Mouse (Mus musculus) midbrain, embryonic 14.5 days (tissue): ENCODE results near the gene Rex1bd. TPM values are rescaled to one million over a fixed set of nuclear protein-coding genes. Genes with fewer than 3 reads are reported as not detected.

Source experiments
- ATAC-seq: fragments of 200-750 bp; cut with Nextera tagmentation; 2 replicates; pipeline ENCODE4 v1.8.0; 2017; ENCODE audit warnings: moderate number of reproducible peaks, moderate library complexity; ENCODE audit not compliant: low FRiP score, low TSS enrichment
- DNase-seq: peaks from one replicate; pipeline ENCODE4 v3.0.0-alpha.2; 2015
- H3K27ac ChIP-seq: fragments of 300-500 bp; sonication (generic); replicated peaks from 2 replicates; pipeline ENCODE4 v1.5.1; 2014; ENCODE audit warnings: mild to moderate bottlenecking, low read depth, low read length, moderate library complexity
- H3K27me3 ChIP-seq: fragments of 300-500 bp; sonication (generic); 2 replicates; pipeline ENCODE4 v1.6.1; 2014; ENCODE audit warnings: low read length, control low read depth, mixed read lengths; ENCODE audit not compliant: control insufficient read depth, insufficient read depth
- H3K36me3 ChIP-seq: fragments of 300-500 bp; sonication (generic); 2 replicates; pipeline ENCODE4 v1.6.1; 2014; ENCODE audit warnings: low read length, control low read depth; ENCODE audit not compliant: control insufficient read depth, insufficient read depth
- H3K4me1 ChIP-seq: fragments of 300-500 bp; sonication (generic); 2 replicates; pipeline ENCODE4 v1.6.1; 2014; ENCODE audit warnings: mild to moderate bottlenecking, antibody characterized with exemption, low read length, control low read depth; ENCODE audit not compliant: control insufficient read depth, insufficient read depth
- H3K4me2 ChIP-seq: fragments of 300-500 bp; sonication (generic); 2 replicates; pipeline ENCODE4 v1.6.1; 2014; ENCODE audit warnings: mild to moderate bottlenecking, low read length, moderate library complexity
- H3K4me3 ChIP-seq: fragments of 300-500 bp; sonication (generic); replicated peaks from 2 replicates; pipeline ENCODE4 v1.5.1; 2014; ENCODE audit warnings: low read depth, low read length
- H3K9ac ChIP-seq: fragments of 300-500 bp; sonication (generic); replicated peaks from 2 replicates; pipeline ENCODE4 v1.6.1; 2014; ENCODE audit warnings: mild to moderate bottlenecking, low read length, moderate library complexity
- H3K9me3 ChIP-seq: fragments of 300-500 bp; sonication (generic); 2 replicates; pipeline ENCODE4 v1.6.1; 2016; ENCODE audit warnings: low read length, control low read depth, mixed read lengths; ENCODE audit not compliant: control insufficient read depth
- WGBS: fragments of 180-500 bp; shearing (Covaris S2); extraction: QIAGEN DNeasy Blood & Tissue Kit; methylation state at CpG from one replicate; pipeline ENCODE4 v1.1.7; 2014; 5-methylcytosine and 5-hydroxymethylcytosine counted together
- polyA plus RNA-seq: library from polyadenylated mRNA; unstranded; fragments of >200 nt; fragmentation: Nextera tagmentation; extraction: Ambion mirVana; gene quantifications from 2 replicates; pipeline ENCODE4 v1.2.1, GENCODE M21; 2014

Gene Rex1bd
- polyA plus RNA-seq, 1 experiment from 2014 or later: 152 TPM

DNA sequence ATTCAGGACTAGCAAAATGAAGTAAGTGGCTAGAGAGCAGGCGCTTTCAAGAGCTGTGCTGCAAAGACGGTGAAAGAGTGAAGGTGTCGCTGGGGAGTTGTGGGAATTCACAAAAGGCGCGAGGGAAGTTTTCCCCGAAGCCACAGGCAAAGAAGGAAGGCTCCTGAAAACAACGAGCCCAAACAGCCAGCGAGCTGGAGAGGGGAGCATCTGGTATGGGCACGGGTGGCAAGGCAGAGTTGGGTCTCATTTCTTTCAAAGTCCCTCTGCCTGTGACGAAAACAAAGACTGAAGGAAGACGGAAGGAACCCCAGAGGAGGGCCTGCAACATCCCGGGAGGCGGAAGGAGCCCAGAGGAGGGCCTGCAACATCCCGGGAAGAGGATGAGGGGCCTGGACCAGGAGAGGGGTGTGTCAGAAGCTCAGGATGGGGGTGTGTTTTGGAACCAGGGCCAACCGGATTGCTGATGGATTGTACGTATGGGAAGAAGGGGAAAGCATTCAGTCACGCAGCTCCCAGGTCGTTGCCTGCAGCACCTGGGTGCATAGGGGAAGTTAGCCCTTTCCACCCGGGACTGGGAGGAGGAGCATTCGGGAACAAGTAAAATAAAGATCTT, 15.6 kb downstream of the Rex1bd start:
- ATAC-seq: no peak
- under 1% methylated on average over 20 of the region's 20 CpGs for WGBS
- Histone ChIP-seq H3K27ac (no peak overlapping the region), H3K9me3 (no peaks in the 10 kb centered on the region), H3K27me3 (peaks cover 90% of the 10 kb centered on the region), H3K4me2 (no peak overlapping the region), H3K9ac (no peak overlapping the region), H3K36me3 (no peaks in the 10 kb centered on the region), H3K4me3 (no peak overlapping the region), H3K4me1 (peaks cover 33% of the 10 kb centered on the region)
- DNase-seq: no peak

DNA sequence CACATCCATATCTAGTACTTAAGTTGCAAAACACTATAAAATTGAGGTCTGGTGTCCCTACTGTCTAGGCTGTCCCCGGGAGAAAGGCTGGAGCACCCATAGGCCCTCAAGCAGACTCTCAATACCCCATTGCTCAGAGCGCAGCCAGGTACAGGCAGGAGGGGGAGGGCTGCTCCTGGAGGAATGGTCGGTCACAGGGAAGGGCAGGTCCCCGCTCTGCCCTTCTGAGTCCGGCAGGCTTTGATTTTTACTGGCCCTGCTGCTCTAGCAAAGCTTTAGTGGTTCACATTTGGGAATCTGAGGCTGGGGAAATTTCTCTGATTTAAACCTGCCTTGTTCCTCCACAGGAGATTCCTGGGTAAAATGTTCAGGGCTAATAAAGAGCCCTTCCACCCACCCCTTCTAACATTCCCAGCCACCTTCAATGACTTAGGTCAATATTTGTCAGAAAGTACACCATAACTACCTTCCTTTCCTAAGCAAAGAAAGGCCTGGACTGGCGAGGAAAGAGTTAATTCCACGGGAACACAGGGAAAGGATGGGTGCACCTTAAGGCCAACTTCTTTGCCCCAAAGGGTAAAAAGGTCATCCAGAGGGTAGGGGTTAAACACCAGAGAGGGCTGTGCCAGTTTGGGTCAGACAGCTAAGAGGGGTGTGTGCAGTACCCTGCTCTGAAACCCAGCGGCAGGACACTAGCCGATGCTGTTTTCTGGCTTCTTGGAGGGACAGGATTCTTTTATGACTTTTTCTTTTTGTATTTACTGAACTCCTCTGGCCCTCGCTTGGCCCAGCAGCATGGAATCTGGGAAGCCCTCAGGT, 16.3 kb downstream of the Rex1bd start:
- 6% methylated on average over 10 of the region's 10 CpGs for WGBS
- ATAC-seq (no peak), DNase-seq (no peak)
- Histone ChIP-seq H3K4me3 (no peak overlapping the region), H3K27ac (no peak overlapping the region), H3K36me3 (no peaks in the 10 kb centered on the region), H3K4me2 (no peak overlapping the region), H3K9ac (no peak overlapping the region), H3K27me3 (peaks cover 90% of the 10 kb centered on the region), H3K4me1 (peaks cover 29% of the 10 kb centered on the region), H3K9me3 (no peaks in the 10 kb centered on the region)

DNA sequence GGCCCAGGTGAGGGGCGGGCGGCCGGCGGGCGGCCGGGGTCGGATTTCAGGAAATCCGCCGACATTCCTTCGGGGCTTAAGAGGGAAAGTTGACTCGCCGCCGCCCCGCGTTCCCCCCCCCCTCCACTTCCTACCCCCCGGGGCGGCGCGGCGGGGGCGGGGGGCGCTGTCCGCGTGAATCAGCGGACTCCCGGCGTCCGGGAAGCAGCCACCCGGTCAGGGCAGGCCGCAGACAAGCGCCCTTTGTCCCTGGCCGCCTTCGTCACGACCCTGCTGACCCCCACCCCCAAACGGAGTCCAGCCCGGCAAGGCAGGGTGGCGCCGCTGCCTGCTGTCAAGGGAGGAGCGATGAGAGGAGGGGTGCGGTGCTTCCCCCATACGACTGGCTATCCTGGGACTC, 17.0 kb downstream of the Rex1bd start:
- H3K4me2 ChIP-seq: peak overlapping the region; percentile 31
- H3K36me3 ChIP-seq: no peaks in the 10 kb centered on the region
- H3K4me3 ChIP-seq: no peak overlapping the region
- peaks cover 90% of the 10 kb centered on the region for H3K27me3 ChIP-seq
- no peaks in the 10 kb centered on the region for H3K9me3 ChIP-seq
- H3K9ac ChIP-seq: no peak overlapping the region
- 1% methylated on average over 31 of the region's 41 CpGs for WGBS
- no peak overlapping the region for H3K27ac ChIP-seq
- ATAC-seq (no peak), DNase-seq (no peak)
- peaks cover 28% of the 10 kb centered on the region for H3K4me1 ChIP-seq

GRCm38 (mm10) chr8:70488931-70489470, 17.6 kb downstream of the Rex1bd start:
- Histone ChIP-seq H3K27ac (no peak overlapping the region), H3K36me3 (no peaks in the 10 kb centered on the region), H3K4me2 (peak overlapping the region; percentile 31), H3K9ac (no peak overlapping the region; the same call in 1 of the 2 replicates), H3K4me3 (no peak overlapping the region), H3K4me1 (peaks cover 28% of the 10 kb centered on the region), H3K27me3 (peaks cover 90% of the 10 kb centered on the region), H3K9me3 (no peaks in the 10 kb centered on the region)
- DNase-seq: no peak
- ATAC-seq: no peak
- 4% methylated on average over 14 of the region's 14 CpGs for WGBS

DNA sequence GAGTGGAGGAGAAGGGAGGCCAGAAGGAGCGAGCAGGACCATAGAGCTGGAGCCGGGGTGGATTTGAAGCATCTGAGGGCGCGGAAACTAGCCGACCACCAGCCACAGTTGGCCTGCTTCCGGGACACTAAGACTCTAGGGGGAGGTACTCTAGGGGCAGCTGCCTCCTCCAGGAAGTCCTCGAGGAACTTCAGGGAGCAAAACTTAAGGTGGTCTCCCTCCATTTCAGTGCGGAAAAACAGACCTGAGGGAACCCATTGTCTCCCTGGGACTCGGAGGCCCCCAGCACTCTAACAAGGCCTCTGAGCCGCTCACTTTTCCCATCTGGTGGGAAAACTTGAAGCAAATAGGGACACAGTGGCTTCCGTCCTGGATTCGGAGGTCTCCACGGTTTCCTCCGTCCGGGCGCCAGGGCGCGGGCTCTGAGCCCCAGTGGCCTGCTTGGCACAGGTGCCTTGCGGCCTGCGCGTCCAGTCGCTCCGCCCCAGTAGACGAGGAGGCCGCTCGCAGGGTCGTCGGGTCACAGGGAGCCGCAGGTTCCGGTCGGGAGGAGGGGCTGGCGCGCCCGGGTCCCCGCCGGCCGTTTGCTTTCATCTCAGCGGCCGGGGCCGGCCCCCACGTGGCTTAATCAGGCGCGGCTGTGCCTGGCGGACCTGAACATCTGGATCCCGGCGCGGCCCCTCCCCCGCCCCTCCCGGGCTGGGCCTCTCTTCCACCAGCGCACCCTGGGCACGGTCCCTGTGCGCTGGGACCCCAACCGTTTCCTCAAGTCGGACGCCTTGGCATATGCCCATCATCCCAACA, 18.4 kb downstream of the Rex1bd start:
- no peak for ATAC-seq
- DNase-seq: no peak
- H3K4me1 ChIP-seq: peaks cover 23% of the 10 kb centered on the region

GRCm38 (mm10) chr8:70486941-70487520, 19.5 kb downstream of the Rex1bd start, which contains the start of gene Tmem59l:
Gene Tmem59l (minus strand): TSS chr8:70487358.
- H3K27ac ChIP-seq: no peak within 1 kb of the TSS
- ATAC-seq: peak; percentile 75
- H3K4me2 ChIP-seq: peak within 1 kb of the TSS; percentile 78
- peaks cover 74% of the 10 kb centered on the region for H3K27me3 ChIP-seq
- peak within 1 kb of the TSS; percentile 58 for H3K4me3 ChIP-seq
- DNase-seq: peak; percentile 85
- peak within 1 kb of the TSS; percentile 70 for H3K9ac ChIP-seq
- peaks cover 20% of the 10 kb centered on the region for H3K4me1 ChIP-seq
- no peaks in the 10 kb centered on the region for H3K36me3 ChIP-seq
- WGBS: 3% methylated on average over 33 of the region's 33 CpGs
- no peaks in the 10 kb centered on the region for H3K9me3 ChIP-seq

More for the DNA sequence above, 18.4 kb downstream of the Rex1bd start:
- no peaks in the 10 kb centered on the region for H3K9me3 ChIP-seq
- WGBS: 3% methylated on average over 55 of the region's 55 CpGs
- H3K27ac ChIP-seq: no peak overlapping the region
- peak overlapping the region; percentile 34 for H3K9ac ChIP-seq
- peak overlapping the region; percentile 78 for H3K4me2 ChIP-seq
- peak overlapping the region; percentile 58 for H3K4me3 ChIP-seq
- H3K27me3 ChIP-seq: peaks cover 86% of the 10 kb centered on the region
- H3K36me3 ChIP-seq: no peaks in the 10 kb centered on the region

DNA sequence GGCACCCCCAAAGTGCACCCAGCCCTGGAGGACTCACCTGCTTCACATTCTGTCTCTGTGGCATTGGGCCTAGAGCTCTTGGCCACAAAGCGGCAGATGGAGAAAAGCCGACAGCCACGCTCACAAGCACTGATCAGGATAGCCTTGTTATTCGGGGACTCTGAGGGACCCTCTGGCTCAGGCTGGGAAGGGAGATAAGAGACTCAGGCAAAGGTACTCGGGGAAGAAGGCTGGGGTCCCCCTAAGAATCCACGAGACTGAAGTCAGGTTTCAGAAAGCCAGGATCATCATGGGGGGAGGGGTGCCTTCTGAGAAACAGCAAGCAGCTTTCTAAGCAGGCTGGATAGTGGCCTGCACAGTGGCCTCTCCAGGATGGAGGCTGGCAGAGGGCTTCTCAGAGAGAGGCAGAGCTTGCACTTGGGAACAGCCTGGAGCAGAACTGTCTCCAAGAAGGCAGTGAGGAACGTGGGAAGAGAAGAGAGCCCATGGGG, 20.3 kb downstream of the Rex1bd start:
- no peak for ATAC-seq

DNA sequence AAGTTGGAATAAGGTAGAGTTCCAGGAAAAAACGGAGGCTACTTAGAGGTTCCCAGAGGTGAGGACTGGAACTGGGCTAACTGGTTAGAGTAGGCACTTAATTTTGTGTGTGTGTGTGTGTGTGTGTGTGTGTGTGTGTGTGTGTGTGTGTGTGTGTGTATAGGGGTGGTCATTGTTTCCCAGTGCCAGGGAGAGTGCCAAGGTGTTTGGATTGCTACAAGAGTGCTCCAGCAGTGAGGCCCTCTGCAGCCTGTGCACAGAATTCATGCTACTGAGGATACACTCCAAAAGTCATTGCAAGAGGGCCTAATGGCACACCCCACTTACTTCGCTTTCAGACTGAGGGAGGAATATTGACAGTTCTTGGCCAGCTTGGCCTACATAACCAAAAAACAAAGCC, 23.6 kb downstream of the Rex1bd start:
- Histone ChIP-seq H3K4me3 (no peak overlapping the region), H3K36me3 (no peaks in the 10 kb centered on the region), H3K4me1 (peaks cover 6% of the 10 kb centered on the region; the same call in 1 of the 2 replicates), H3K27ac (no peak overlapping the region), H3K9ac (no peak overlapping the region), H3K4me2 (no peak overlapping the region), H3K9me3 (no peaks in the 10 kb centered on the region), H3K27me3 (peaks cover 48% of the 10 kb centered on the region)
- no peak for ATAC-seq
- no peak for DNase-seq
- WGBS: 60% methylated on average over 2 of the region's 2 CpGs

More for the DNA sequence above, 20.3 kb downstream of the Rex1bd start:
- Histone ChIP-seq H3K4me3 (peak overlapping the region; percentile 58), H3K4me1 (peaks cover 20% of the 10 kb centered on the region), H3K9me3 (no peaks in the 10 kb centered on the region), H3K27ac (no peak overlapping the region), H3K9ac (peak overlapping the region; percentile 70), H3K36me3 (no peaks in the 10 kb centered on the region), H3K4me2 (peak overlapping the region; percentile 78), H3K27me3 (peaks cover 66% of the 10 kb centered on the region)
- 41% methylated on average over 7 of the region's 7 CpGs for WGBS
- no peak for DNase-seq
